Mouse (Mus musculus) spleen, adult 2 months (tissue): Measurements from ENCODE around the gene Rprd2.

Experiments
- CTCF ChIP-seq: fragments of 200-500 bp; IDR thresholded peaks from 2 replicates; pipeline ENCODE4 v1.5.1; 2011; ENCODE audit warnings: mild to moderate bottlenecking, inconsistent platforms; ENCODE audit not compliant: insufficient read depth, insufficient read length, insufficient replicate concordance; ENCODE audit errors: extremely low read depth
- POLR2A ChIP-seq: fragments of 200-500 bp; IDR thresholded peaks from 2 replicates; pipeline ENCODE4 v1.6.1; 2011; ENCODE audit warnings: low read depth, low read length, inconsistent platforms

DNA sequence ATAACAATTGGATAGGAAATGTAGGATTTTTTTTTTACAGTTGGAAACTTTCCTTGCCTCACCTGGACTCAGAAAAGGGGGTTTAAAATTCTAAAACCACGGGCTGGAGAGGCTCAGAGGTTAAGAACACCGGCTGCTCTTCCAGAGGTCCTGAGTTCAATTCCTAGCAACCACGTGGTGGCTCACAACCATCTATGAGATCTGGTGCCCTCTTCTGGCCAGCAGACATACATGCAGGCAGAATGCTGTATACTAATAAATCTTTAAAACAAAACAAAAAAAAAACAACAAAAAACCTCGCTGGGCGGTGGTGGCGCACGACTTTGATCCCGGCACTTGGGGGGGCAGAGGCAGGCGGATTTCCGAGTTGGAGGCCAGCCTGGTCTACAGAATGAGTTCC is 42.6 kb upstream of the Rprd2 start:
- TF ChIP-seq CTCF (no peak), POLR2A (no peak)
